ENCODE assay signal across 21 mouse cellular contexts in genomic region chr13:81736606-81737005, GRCm38 (mm10).
"Had no signal": no experiment of that assay in that cellular context is flagged by ENCODE, and none has a peak within 500 bp of the region (broad histone marks: within the 10 kb centered on the region; RNA-seq: fewer than 3 reads in every experiment).

No protein-coding gene starts in this region.

- ATAC-seq: intestine, embryonic 15.5 days; lung, postnatal 0 days; midbrain, embryonic 15.5 days had no signal

- H3K27ac ChIP-seq: intestine, embryonic 15.5 days; limb, embryonic 10.5 days; limb, embryonic 13.5 days; midbrain, embryonic 12.5 days; midbrain, embryonic 15.5 days; neural tube, embryonic 12.5 days; neural tube, embryonic 15.5 days; stomach, postnatal 0 days had no signal

- H3K9ac ChIP-seq: intestine, embryonic 15.5 days; limb, embryonic 13.5 days; lung, embryonic 14.5 days; midbrain, embryonic 12.5 days; midbrain, embryonic 15.5 days; neural tube, embryonic 12.5 days; neural tube, embryonic 15.5 days had no signal

- H3K4me1 ChIP-seq: intestine, embryonic 15.5 days; limb, embryonic 10.5 days; limb, embryonic 13.5 days; midbrain, embryonic 12.5 days; midbrain, embryonic 15.5 days; neural tube, embryonic 12.5 days; neural tube, embryonic 15.5 days had no signal

- H3K9me3 ChIP-seq: intestine, embryonic 15.5 days; limb, embryonic 10.5 days; limb, embryonic 13.5 days; midbrain, embryonic 12.5 days; midbrain, embryonic 15.5 days; neural tube, embryonic 12.5 days; neural tube, embryonic 15.5 days had no signal

- H3K27me3 ChIP-seq: intestine, embryonic 15.5 days; limb, embryonic 13.5 days; midbrain, embryonic 12.5 days; midbrain, embryonic 15.5 days; neural tube, embryonic 12.5 days; neural tube, embryonic 15.5 days had no signal

- H3K4me3 ChIP-seq: intestine, embryonic 15.5 days; limb, embryonic 10.5 days; limb, embryonic 13.5 days; midbrain, embryonic 12.5 days; midbrain, embryonic 15.5 days; neural tube, embryonic 12.5 days; neural tube, embryonic 15.5 days had no signal

- H3K36me3 ChIP-seq: intestine, embryonic 15.5 days; limb, embryonic 10.5 days; limb, embryonic 13.5 days; midbrain, embryonic 12.5 days; midbrain, embryonic 15.5 days; neural tube, embryonic 12.5 days; neural tube, embryonic 15.5 days had no signal

- H3K4me2 ChIP-seq: intestine, embryonic 15.5 days; limb, embryonic 13.5 days; lung, embryonic 14.5 days; midbrain, embryonic 12.5 days; midbrain, embryonic 15.5 days; neural tube, embryonic 12.5 days; neural tube, embryonic 15.5 days had no signal

- DNase-seq: kidney, adult 11 months; kidney, adult 8-10 months; kidney, postnatal 14 days; kidney, postnatal 4 days; lung, embryonic 14.5 days; lung, postnatal 36 days; right cerebral cortex, adult 18-20 months; right cerebral cortex, postnatal 14 days; right cerebral cortex, postnatal 4 days; thymus, adult 2 months; thymus, postnatal 14 days; thymus, postnatal 4 days had no signal
